Mouse (Mus musculus): Measurements from ENCODE around the gene Nucb2.
A peak's percentile ranks its signal among the peaks of the same experiment; 100 is the strongest.

Nucb2 gene

DNA sequence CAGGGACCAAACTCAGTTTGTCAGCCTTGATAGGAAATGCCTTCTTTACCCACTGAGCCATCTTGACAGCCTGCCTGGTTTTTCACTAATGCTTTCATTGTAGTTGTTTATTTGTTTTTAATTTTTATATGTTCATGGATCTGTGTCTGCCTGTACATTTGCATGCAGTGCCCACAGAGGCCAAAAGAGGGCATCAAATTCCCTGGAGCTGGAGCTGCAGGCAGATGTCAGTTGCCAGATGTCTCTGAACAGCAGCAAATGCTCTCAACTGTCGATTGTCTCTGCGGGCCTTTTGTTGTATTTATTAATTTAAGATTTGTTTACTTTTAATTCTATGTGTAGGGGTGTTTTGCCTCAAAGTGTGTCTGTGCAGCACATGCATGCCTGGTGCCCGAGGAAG lies 15.6 kb downstream of the Nucb2 start:
- DNase-seq (ENCODE audit: low spot score): no peak

DNA sequence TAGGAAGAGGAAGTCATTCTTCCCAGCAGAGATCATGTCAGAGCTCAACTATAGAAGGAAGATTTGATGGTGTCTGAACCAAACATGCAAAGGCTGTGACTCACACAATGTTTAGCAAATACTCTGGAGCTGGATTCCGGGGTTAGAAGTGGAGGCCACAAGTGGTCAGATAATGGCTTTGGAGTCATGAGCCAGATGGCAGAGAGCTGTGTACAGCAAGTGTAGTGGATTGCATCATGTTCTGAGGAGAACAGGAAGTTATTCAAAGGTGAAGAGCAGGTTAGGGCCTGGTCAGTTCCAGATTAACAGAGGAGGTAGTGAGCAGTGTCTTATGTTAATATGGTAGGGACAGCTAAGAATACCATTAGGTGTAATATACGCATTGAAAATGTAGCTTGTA lies 20.4 kb downstream of the Nucb2 start:
- DNase-seq (ENCODE audit: low spot score): no peak

DNA sequence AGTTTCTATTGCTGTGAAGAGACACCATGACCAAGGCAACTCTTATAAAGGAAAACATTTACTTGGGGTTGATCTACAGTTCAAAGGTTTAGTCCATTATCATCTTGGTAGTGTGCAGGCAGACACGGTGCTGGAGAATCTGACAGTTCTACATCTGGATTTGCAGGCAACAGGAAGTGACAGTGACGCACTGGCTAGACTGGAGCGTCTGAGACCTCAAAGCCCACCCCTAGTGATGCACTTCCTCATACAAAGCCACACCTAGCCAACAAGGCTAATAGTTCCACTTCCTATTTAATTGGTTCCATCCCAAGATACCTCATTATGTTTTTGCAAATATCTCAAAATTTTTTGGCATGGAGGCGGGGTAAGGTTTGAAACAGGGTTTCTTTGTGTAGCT lies 25.6 kb downstream of the Nucb2 start:
- peak; percentile 13 for DNase-seq (ENCODE audit: low spot score)

GRCm38 (mm10) chr7:116530470-116530869 lies 26.3 kb downstream of the Nucb2 start:
- DNase-seq (ENCODE audit: low spot score): no peak

DNA sequence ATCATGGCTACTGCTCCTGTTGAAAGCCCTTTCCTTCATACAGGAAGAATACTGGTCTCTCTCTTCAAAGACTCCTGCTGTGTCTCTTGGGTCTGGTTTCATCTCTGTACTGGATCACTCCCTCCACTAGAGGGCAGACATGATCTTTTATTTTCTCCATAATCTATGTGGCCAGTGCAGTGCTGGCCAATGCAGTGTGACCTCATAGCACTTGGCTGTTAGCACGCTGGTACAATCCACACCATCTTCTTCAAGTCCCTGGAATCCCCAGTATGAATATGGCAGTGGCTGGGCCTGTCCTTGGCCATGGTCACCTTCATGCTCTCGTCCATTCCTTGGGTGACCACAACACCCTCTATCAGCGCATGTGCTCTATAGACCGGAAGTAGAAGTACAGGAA lies 27.1 kb downstream of the Nucb2 start:
- no peak for DNase-seq (ENCODE audit: low spot score)

DNA sequence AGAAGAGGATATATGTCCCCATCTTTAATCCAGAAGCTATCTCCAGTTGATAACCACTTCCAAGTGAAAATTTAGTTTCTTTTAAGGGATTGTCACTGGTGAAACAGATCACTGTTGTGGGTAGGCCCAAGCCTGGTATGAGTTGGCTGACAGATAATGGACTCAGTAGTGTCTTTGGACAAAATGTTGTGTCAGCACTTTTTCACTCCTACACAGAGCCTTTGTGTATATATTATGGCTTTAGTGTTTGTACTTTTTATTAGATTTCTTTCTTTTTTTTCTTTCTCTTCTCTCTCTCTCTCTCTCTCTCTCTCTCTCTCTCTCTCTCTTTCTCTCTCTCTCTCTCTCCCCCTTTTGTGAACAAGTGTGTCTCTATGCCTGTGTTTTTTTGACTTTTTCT lies 52.7 kb downstream of the Nucb2 start:
- DNase-seq (ENCODE audit: low spot score): no peak

- DNase-seq (ENCODE audit: low spot score): no peak
Measured at GRCm38 (mm10) chr7:116574551-116574950, 70.4 kb downstream of the Nucb2 start.
